Mouse (Mus musculus): Measurements from ENCODE around the gene Pacrg.

DNA sequence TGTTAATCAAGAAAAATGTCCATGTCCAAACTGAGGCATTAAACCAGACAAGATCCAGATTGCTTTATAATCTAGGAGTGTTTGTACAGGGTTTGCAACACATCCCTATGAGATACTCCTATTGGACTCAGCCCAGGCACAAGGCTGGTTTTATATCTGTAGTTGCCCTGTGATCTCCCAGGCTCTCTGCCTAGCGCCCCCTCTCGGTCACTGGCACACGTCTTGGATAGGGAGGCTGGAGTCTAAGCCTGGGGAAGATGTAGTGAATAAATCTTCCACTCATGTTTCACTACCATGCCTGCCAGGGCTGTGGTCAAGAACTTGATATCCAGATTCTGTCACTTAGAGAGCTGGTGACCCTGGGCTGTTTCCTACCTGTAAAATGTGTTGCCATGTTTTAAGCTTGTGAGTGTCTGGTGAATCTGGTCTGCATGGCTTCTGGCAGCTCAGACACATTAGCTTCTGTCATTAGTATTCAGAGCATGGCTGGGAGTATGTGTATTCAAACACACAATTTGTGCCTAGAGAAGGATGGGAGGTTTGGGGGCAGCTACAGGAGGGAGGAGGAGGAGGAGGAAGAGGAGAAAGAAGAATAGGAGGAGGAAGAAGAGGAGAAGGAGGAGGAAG, 310.7 kb downstream of the Pacrg start:
- TF ChIP-seq GATA1 (IDR thresholded peaks at IDR 0.05; ENCODE audit: borderline replicate concordance, low read length) (no peak), CTCF (IDR thresholded peaks at IDR 0.05; ENCODE audit: low read depth, low read length) (no peak), TAL1 (conservative IDR thresholded peaks at IDR 0.05; ENCODE audit: low read depth, low read length) (no peak), POLR2AphosphoS5 (IDR thresholded peaks at IDR 0.05; ENCODE audit: insufficient replicate concordance, low read depth, low read length) (no peak), GATA2 (IDR thresholded peaks at IDR 0.05; ENCODE audit: borderline replicate concordance, low read depth, low read length) (no peak)

Data from G1E (cell line).